Mouse (Mus musculus) liver, adult 2 months (tissue): ENCODE data around the gene Foxp1. TPM values are rescaled to one million over a fixed set of nuclear protein-coding genes. Genes with fewer than 3 reads are reported as not detected.

Experiments
- DNase-seq: peaks from one replicate; pipeline ENCODE4 v3.0.0-alpha.2; 2011; ENCODE audit warnings: low read depth, low spot score; ENCODE audit errors: extremely low read depth
- H3K27ac ChIP-seq: fragments of 200-500 bp; replicated peaks from 2 replicates; pipeline ENCODE4 v1.5.1; 2012; ENCODE audit warnings: low read depth, mild to moderate bottlenecking, control low read depth, inconsistent platforms, low read length; ENCODE audit not compliant: insufficient read depth
- H3K27me3 ChIP-seq: fragments of 200-500 bp; 2 replicates; pipeline ENCODE4 v1.6.1; 2012; ENCODE audit warnings: mild to moderate bottlenecking, moderate library complexity, low read length, inconsistent platforms; ENCODE audit not compliant: control insufficient read depth, insufficient read depth
- H3K36me3 ChIP-seq: fragments of 200-500 bp; 2 replicates; pipeline ENCODE4 v1.6.1; 2012; ENCODE audit warnings: low read length, inconsistent platforms; ENCODE audit not compliant: control insufficient read depth, insufficient read depth
- H3K4me1 ChIP-seq: fragments of 200-500 bp; 2 replicates; pipeline ENCODE4 v1.6.1; 2011; ENCODE audit warnings: low read length; ENCODE audit not compliant: control insufficient read depth, insufficient read depth
- H3K4me3 ChIP-seq: fragments of 200-500 bp; 2 replicates; pipeline ENCODE4 v1.5.1; 2011; ENCODE audit warnings: low read depth, mild to moderate bottlenecking, control low read depth, low read length, moderate library complexity; ENCODE audit not compliant: insufficient read depth
- H3K79me2 ChIP-seq: fragments of 200-500 bp; 2 replicates; pipeline ENCODE4 v1.6.1; 2012; ENCODE audit warnings: inconsistent platforms, mild to moderate bottlenecking, low read length, moderate library complexity; ENCODE audit not compliant: control insufficient read depth, insufficient read depth
- H3K9ac ChIP-seq: fragments of 200-500 bp; 2 replicates; pipeline ENCODE4 v1.6.1; 2012; ENCODE audit warnings: low read depth, mild to moderate bottlenecking, control low read depth, inconsistent platforms, low read length
- CTCF ChIP-seq: fragments of 200-500 bp; IDR thresholded peaks from 2 replicates; pipeline ENCODE4 v1.5.1; 2011; ENCODE audit warnings: low read depth, low read length, control low read depth
- POLR2A ChIP-seq: fragments of 200-500 bp; IDR thresholded peaks from 2 replicates; pipeline ENCODE4 v1.6.1; 2011; ENCODE audit warnings: low read length, control low read depth; ENCODE audit not compliant: insufficient read depth; ENCODE audit errors: extremely low read depth
- WGBS: fragments of 180-500 bp; shearing (Covaris S2); methylation state at CpG from one replicate; pipeline ENCODE4 v1.1.7; 2018; 5-methylcytosine and 5-hydroxymethylcytosine counted together
- polyA plus RNA-seq: library from polyadenylated mRNA; depleted of rRNA; stranded (reverse); fragments of >200 nt; gene quantifications from 2 replicates; pipeline ENCODE4 v1.2.3, GENCODE M21; 2012
- total RNA-seq: library from RNA; depleted of rRNA; stranded (reverse); fragments of >200 nt; gene quantifications from 2 replicates; pipeline ENCODE4 v1.2.3, GENCODE M21; 2014

Gene Foxp1
- total and polyA plus RNA-seq, 2 experiments, result 22.7 to 24.8 TPM

GRCm38 (mm10) chr6:99478873-99479650 lies 43.5 kb downstream of the Foxp1 start:
- Histone ChIP-seq H3K9ac (no peak overlapping the region), H3K27ac (no peak overlapping the region), H3K79me2 (peaks cover 8% of the 10 kb centered on the region; the same call in 1 of the 2 replicates), H3K4me3 (no peak overlapping the region), H3K27me3 (no peaks in the 10 kb centered on the region), H3K4me1 (no peaks in the 10 kb centered on the region), H3K36me3 (no peaks in the 10 kb centered on the region)
- 94% methylated on average over 13 of the region's 13 CpGs for WGBS
- DNase-seq, result no peak
- TF ChIP-seq POLR2A, result no peak
- TF ChIP-seq CTCF, result no peak

- H3K27me3 ChIP-seq, result no peaks in the 10 kb centered on the region
- H3K4me3 ChIP-seq, result no peak overlapping the region
- TF ChIP-seq POLR2A (no peak), CTCF (no peak)
- 91% methylated on average over 9 of the region's 9 CpGs for WGBS
- H3K36me3 ChIP-seq, result no peaks in the 10 kb centered on the region
- H3K79me2 ChIP-seq, result peaks cover 9% of the 10 kb centered on the region; the same call in 1 of the 2 replicates
- no peak overlapping the region for H3K9ac ChIP-seq
- no peak overlapping the region for H3K27ac ChIP-seq
- no peaks in the 10 kb centered on the region for H3K4me1 ChIP-seq
- DNase-seq, result no peak
Observed at GRCm38 (mm10) chr6:99475040-99475439, 47.5 kb downstream of the Foxp1 start.

- no peak overlapping the region for H3K4me3 ChIP-seq
- H3K4me1 ChIP-seq, result no peaks in the 10 kb centered on the region
- 79% methylated on average over 5 of the region's 5 CpGs for WGBS
Observed at GRCm38 (mm10) chr6:99470906-99471305, 51.6 kb downstream of the Foxp1 start.

GRCm38 (mm10) chr6:99469134-99469834 lies 53.2 kb downstream of the Foxp1 start:
- H3K9ac ChIP-seq, result no peak overlapping the region
- no peak overlapping the region for H3K4me3 ChIP-seq
- no peaks in the 10 kb centered on the region for H3K4me1 ChIP-seq
- peaks cover 4% of the 10 kb centered on the region; the same call in 1 of the 2 replicates for H3K36me3 ChIP-seq
- TF ChIP-seq POLR2A (no peak), CTCF (no peak)
- H3K27me3 ChIP-seq, result no peaks in the 10 kb centered on the region
- 83% methylated on average over 12 of the region's 12 CpGs for WGBS
- no peak overlapping the region for H3K27ac ChIP-seq
- H3K79me2 ChIP-seq, result peaks cover 6% of the 10 kb centered on the region; the same call in 1 of the 2 replicates
- DNase-seq, result no peak

More at GRCm38 (mm10) chr6:99470906-99471305, 51.6 kb downstream of the Foxp1 start:
- H3K27ac ChIP-seq, result no peak overlapping the region
- H3K9ac ChIP-seq, result no peak overlapping the region
- peaks cover 4% of the 10 kb centered on the region; the same call in 1 of the 2 replicates for H3K36me3 ChIP-seq
- H3K79me2 ChIP-seq, result peaks cover 6% of the 10 kb centered on the region; the same call in 1 of the 2 replicates
- no peaks in the 10 kb centered on the region for H3K27me3 ChIP-seq
- no peak for TF ChIP-seq CTCF
- TF ChIP-seq POLR2A, result no peak
- DNase-seq, result no peak

GRCm38 (mm10) chr6:99467831-99468230 lies 54.7 kb downstream of the Foxp1 start:
- peaks cover 6% of the 10 kb centered on the region; the same call in 1 of the 2 replicates for H3K79me2 ChIP-seq
- H3K27me3 ChIP-seq, result no peaks in the 10 kb centered on the region
- peaks cover 6% of the 10 kb centered on the region; the same call in 1 of the 2 replicates for H3K36me3 ChIP-seq
- 89% methylated on average over 3 of the region's 3 CpGs for WGBS
- no peak overlapping the region for H3K27ac ChIP-seq
- no peak overlapping the region for H3K4me3 ChIP-seq
- no peaks in the 10 kb centered on the region for H3K4me1 ChIP-seq
- DNase-seq, result no peak
- no peak overlapping the region for H3K9ac ChIP-seq
- TF ChIP-seq POLR2A, result no peak
- TF ChIP-seq CTCF, result no peak
